Mouse (Mus musculus) brown adipose tissue, adult 24 weeks (tissue): ENCODE data around the gene Fam19a5. TPM values are rescaled to one million over a fixed set of nuclear protein-coding genes. Genes with fewer than 3 reads are reported as not detected.
A peak's percentile ranks its signal among the peaks of the same experiment; 100 is the strongest.

ENCODE experiments used
- H3K27ac ChIP-seq: fragments of 200-500 bp; replicated peaks from 2 replicates; pipeline ENCODE4 v1.5.1; 2012; ENCODE audit warnings: low read depth, mild to moderate bottlenecking, low read length
- H3K4me1 ChIP-seq: fragments of 200-500 bp; 2 replicates; pipeline ENCODE4 v1.6.1; 2012; ENCODE audit warnings: low read length, mixed read lengths; ENCODE audit not compliant: control insufficient read depth, insufficient read depth, insufficient read length
- H3K4me3 ChIP-seq: fragments of 200-500 bp; 2 replicates; pipeline ENCODE4 v1.5.1; 2012; ENCODE audit warnings: low read depth, mild to moderate bottlenecking, low read length, moderate library complexity; ENCODE audit not compliant: insufficient read depth
- polyA plus RNA-seq: library from polyadenylated mRNA; stranded (reverse); fragments of >200 nt; gene quantifications from 2 replicates; pipeline ENCODE4 v1.2.4, GENCODE M21; 2012; ENCODE audit not compliant: missing spikeins, insufficient read depth, insufficient read length

Gene Fam19a5
- polyA plus RNA-seq, 1 experiment: 4.6 TPM

DNA sequence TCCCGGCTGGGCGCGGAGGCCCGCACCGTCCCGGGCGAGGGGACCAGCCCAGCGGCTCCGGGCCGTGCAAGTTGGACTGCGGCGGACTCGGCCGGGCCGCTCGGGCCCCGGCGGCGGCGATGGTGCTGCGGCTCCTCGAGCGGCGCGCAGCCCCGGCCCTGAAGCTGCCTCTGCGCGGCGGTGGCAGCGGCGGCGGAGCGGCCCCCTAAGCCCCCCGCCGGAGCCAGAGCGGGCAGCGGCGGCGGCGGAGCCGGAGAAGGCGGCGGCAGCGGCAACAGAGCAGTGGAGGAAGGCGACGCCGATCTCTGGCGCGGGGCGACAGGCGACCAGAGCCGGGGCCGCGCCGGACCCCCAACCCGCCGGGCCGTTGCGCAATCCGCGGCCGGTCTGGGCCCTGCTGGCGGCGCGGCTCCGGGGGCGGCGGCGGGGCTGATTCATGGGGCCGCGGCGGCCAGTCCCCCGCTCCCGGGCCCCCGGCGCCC is 80.6 kb downstream of the Fam19a5 start:
- Histone ChIP-seq H3K27ac (no peak overlapping the region), H3K4me3 (peak overlapping the region; percentile 61), H3K4me1 (no peaks in the 10 kb centered on the region)

- H3K27ac ChIP-seq: no peak overlapping the region
- H3K4me3 ChIP-seq: peak overlapping the region; percentile 49
- no peaks in the 10 kb centered on the region for H3K4me1 ChIP-seq
Observed at GRCm38 (mm10) chr15:87625236-87626023, 81.3 kb downstream of the Fam19a5 start.

GRCm38 (mm10) chr15:87635272-87635671 is 91.2 kb downstream of the Fam19a5 start:
- no peaks in the 10 kb centered on the region for H3K4me1 ChIP-seq
- no peak overlapping the region for H3K4me3 ChIP-seq
- no peak overlapping the region for H3K27ac ChIP-seq

DNA sequence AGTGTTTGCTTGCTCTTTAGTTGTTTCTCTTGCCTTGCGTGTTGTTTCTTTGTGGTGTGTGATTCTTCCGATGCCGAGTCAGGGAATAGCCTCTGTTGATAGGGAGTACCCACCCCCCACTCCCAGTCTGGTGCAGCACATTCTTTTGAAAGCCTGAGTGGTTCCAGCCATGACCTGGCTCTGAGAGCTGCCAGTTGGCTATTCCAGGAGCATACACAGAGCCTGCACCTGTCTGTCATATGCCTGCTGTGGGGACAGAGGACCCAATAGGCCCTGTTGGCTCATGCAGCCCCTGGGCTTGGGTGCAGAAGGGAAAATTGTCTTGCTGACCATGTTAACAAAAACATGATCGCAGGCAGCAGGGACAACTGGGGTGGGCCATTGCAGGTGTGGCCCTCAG is 92.3 kb downstream of the Fam19a5 start:
- Histone ChIP-seq H3K4me1 (no peaks in the 10 kb centered on the region), H3K4me3 (no peak overlapping the region), H3K27ac (no peak overlapping the region)

DNA sequence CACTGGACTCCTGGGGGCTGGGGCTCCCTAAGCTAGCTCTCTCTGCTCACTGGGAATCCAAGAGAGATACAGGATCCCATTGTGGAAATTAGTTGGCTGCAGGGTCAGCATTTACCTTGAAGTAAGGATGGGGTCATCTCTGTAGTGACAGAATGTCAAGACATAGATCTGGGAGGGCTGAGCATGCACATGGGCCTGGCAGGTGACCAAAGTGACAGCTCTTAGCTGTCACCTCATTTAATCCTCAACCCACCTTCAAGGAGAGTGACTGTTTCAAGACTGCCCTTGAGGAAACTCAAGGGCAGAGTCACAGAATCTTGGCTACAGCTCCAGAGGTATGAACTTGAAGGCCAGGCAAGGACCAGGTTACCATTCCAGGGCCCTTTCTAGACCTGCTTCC is 93.1 kb downstream of the Fam19a5 start:
- Histone ChIP-seq H3K4me3 (no peak overlapping the region), H3K27ac (no peak overlapping the region), H3K4me1 (no peaks in the 10 kb centered on the region)

DNA sequence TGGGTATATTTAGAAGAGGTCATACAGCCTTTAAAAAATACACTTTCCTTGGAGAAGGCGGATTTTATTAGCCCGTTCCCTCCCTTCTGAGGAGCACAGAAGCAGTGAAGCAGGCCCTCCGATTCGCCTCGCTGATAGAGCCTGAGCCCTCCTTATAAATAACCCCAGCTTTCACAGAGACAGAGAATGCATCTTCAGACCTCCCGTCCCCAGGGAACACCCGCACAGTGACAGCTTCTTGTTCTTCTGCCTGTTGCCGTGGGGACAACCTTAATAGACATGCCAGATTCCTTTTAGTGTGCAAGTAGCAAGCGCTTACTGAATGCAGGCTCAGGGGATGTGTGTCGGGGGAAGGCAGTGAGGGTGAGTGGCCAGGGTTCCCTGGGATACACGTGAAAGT is 94.2 kb downstream of the Fam19a5 start:
- H3K4me1 ChIP-seq: no peaks in the 10 kb centered on the region
- no peak overlapping the region for H3K4me3 ChIP-seq
- no peak overlapping the region for H3K27ac ChIP-seq

GRCm38 (mm10) chr15:87646313-87647061 is 102.4 kb downstream of the Fam19a5 start:
- H3K4me3 ChIP-seq: no peak overlapping the region
- no peaks in the 10 kb centered on the region for H3K4me1 ChIP-seq
- H3K27ac ChIP-seq: no peak overlapping the region

- Histone ChIP-seq H3K27ac (no peak overlapping the region), H3K4me1 (no peaks in the 10 kb centered on the region), H3K4me3 (no peak overlapping the region)
Observed at GRCm38 (mm10) chr15:87649651-87650050, 105.6 kb downstream of the Fam19a5 start.

DNA sequence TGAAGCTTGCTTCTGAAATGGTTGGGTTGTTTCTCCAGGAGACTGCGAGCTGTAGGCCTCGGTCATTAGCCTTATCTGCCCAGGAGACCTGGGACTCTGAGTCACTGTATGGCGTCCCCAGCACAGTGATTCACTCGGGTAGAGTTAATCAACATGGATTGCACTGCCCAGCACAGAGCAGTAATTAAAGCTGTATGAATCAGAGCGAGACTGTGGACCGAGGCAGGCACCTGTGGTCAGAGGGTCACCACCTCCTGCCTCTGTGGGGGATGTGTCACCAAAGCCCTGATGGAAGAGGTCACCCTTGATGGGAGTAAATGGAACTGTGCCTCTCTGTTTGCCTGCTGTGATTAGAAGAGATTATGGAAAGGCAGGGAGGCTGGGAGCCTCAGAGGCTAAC is 110.5 kb downstream of the Fam19a5 start:
- Histone ChIP-seq H3K4me1 (no peaks in the 10 kb centered on the region), H3K27ac (no peak overlapping the region), H3K4me3 (no peak overlapping the region)

DNA sequence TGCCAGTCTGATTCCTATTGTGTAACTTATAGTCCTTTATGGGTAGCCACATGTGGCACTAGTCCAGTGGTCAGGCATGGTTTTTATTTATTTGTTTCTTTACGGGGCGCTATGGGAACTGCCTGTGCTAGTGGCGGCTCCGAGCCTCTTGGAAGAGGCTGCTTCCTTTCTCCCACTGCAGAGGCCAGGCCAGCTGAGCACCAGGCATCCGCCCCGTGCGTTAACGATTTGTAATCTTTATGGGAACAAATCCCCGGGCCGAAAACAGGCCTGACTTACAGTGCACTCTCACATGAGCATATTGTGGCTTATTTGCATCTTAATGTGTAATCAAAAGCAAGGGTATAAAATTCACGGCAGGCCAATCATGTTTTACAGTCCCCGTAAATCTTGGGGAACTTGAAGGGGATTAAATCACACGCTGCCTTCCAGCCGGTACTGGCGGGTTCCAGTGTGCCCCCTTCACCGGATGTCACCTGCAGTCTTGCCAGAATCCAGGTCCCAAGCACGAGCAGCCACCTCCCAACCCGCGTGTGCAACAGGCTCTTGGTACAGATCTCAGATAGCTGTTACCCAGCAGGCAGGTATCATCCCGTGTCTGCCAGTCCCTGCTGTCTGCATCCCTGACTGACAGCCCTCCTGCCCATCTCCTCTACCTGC is 112.5 kb downstream of the Fam19a5 start:
- no peak overlapping the region for H3K27ac ChIP-seq
- no peaks in the 10 kb centered on the region for H3K4me1 ChIP-seq
- H3K4me3 ChIP-seq: no peak overlapping the region

- Histone ChIP-seq H3K4me1 (no peaks in the 10 kb centered on the region), H3K4me3 (no peak overlapping the region), H3K27ac (no peak overlapping the region)
Observed at GRCm38 (mm10) chr15:87659729-87660128, 115.6 kb downstream of the Fam19a5 start.

- no peak overlapping the region for H3K27ac ChIP-seq
- H3K4me1 ChIP-seq: no peaks in the 10 kb centered on the region
- no peak overlapping the region for H3K4me3 ChIP-seq
Observed at GRCm38 (mm10) chr15:87661954-87662353, 117.9 kb downstream of the Fam19a5 start.

DNA sequence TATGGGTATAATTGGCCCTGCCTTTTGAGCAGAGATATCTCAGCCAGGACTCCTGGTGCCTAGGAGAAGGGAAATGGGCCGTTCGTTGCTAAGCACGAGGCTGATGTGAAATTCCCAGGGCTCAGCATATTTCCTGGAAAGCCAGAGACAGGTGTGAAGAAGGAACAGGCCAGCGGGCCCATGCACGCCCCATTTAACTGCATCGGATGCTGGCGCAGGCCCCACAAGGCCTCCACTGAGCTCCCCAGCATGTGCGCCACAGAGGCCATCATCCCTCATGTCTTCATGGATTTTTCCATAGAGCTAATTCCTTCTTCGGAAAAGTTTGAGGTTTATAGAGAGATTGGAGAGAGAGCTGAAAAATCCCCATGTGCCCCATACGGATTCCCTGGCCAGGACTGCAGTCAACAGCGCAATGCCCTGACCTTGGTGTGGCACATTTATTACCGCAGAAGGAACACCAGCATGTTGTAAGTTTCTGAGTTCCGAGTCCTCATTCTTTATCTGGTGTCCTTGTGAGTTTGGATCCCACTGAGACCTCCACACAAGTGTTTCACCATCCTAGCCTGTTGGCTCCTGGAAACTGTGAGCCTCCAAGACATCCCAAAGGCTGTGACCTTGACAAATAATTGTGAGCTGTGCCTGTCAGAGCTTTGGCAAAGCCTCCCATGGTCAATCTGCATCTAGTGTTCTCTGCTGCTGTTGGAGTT is 122.1 kb downstream of the Fam19a5 start:
- Histone ChIP-seq H3K27ac (no peak overlapping the region), H3K4me3 (no peak overlapping the region), H3K4me1 (no peaks in the 10 kb centered on the region)

GRCm38 (mm10) chr15:87667416-87667815 is 123.3 kb downstream of the Fam19a5 start:
- Histone ChIP-seq H3K4me1 (no peaks in the 10 kb centered on the region), H3K27ac (no peak overlapping the region), H3K4me3 (no peak overlapping the region)

DNA sequence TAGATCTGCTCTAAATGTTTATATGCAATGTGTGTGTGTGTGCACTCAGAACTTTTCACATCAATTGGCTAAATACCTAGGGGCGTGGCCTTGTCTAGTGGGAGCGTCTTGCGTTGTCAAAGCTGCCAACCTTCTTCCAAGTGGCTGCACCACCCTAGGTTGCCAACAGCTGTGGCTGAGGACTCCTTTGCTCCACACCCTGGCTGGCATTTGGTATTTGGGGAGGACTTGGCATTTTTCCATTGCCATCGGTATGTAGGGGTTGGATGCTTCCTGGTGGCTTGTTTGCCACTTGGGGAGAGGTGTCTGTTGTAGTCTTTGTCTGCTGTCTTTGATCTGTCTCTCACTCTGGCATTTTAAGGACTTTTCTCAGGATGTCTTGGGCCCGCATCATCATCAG is 124.0 kb downstream of the Fam19a5 start:
- no peak overlapping the region for H3K4me3 ChIP-seq
- no peaks in the 10 kb centered on the region for H3K4me1 ChIP-seq
- no peak overlapping the region for H3K27ac ChIP-seq
